Mouse (Mus musculus): Measurements from ENCODE around the gene Vax2. TPM values are rescaled to one million over a fixed set of nuclear protein-coding genes. Genes with fewer than 3 reads are reported as not detected.

The Vax2 gene
- polyA plus RNA-seq, 1 experiment, result 0.08 TPM

- H3K4me3 ChIP-seq (ENCODE audit: control insufficient read depth, insufficient read depth, low read length), result no peak overlapping the region
- no peaks in the 10 kb centered on the region for H3K4me1 ChIP-seq (replicated peaks; ENCODE audit: control insufficient read depth, insufficient read depth, low read length)
- no peaks in the 10 kb centered on the region for H3K36me3 ChIP-seq (ENCODE audit: control insufficient read depth, insufficient read depth, low read length)
- TF ChIP-seq CTCF (IDR thresholded peaks at IDR 0.05; ENCODE audit: borderline replicate concordance, control insufficient read depth, extremely low read depth, insufficient read depth, low read length, poor library complexity), result peak; percentile 84; the same call in 1 of the 2 replicates
- no peak for TF ChIP-seq POLR2A (IDR thresholded peaks at IDR 0.05; ENCODE audit: control insufficient read depth, extremely low read depth, insufficient read depth, low read length, poor library complexity)
- no peaks in the 10 kb centered on the region for H3K27me3 ChIP-seq (ENCODE audit: control insufficient read depth, insufficient read depth, low read length)
- no peak overlapping the region for H3K27ac ChIP-seq (ENCODE audit: control insufficient read depth, insufficient read depth, low read length)
- DNase-seq, result peak; percentile 78
- WGBS, result 35% methylated on average over 5 of the region's 5 CpGs
These were observed 20.1 kb downstream of the Vax2 start for GRCm38 (mm10) chr6:83731128-83731527.

- H3K4me1 ChIP-seq (replicated peaks; ENCODE audit: control insufficient read depth, insufficient read depth, low read length), result no peaks in the 10 kb centered on the region
- H3K36me3 ChIP-seq (ENCODE audit: control insufficient read depth, insufficient read depth, low read length), result no peaks in the 10 kb centered on the region
- 47% methylated on average over 13 of the region's 13 CpGs for WGBS
- no peak for DNase-seq
- TF ChIP-seq POLR2A (IDR thresholded peaks at IDR 0.05; ENCODE audit: control insufficient read depth, extremely low read depth, insufficient read depth, low read length, poor library complexity) (no peak), CTCF (IDR thresholded peaks at IDR 0.05; ENCODE audit: borderline replicate concordance, control insufficient read depth, extremely low read depth, insufficient read depth, low read length, poor library complexity) (no peak)
- H3K4me3 ChIP-seq (ENCODE audit: control insufficient read depth, insufficient read depth, low read length), result no peak overlapping the region
- no peak overlapping the region for H3K27ac ChIP-seq (ENCODE audit: control insufficient read depth, insufficient read depth, low read length)
- no peaks in the 10 kb centered on the region for H3K27me3 ChIP-seq (ENCODE audit: control insufficient read depth, insufficient read depth, low read length)
These were observed 26.2 kb downstream of the Vax2 start for GRCm38 (mm10) chr6:83737311-83737710.

GRCm38 (mm10) chr6:83738596-83738995 lies 27.5 kb downstream of the Vax2 start:
- no peaks in the 10 kb centered on the region for H3K36me3 ChIP-seq (ENCODE audit: control insufficient read depth, insufficient read depth, low read length)
- H3K4me1 ChIP-seq (replicated peaks; ENCODE audit: control insufficient read depth, insufficient read depth, low read length), result no peaks in the 10 kb centered on the region
- no peak overlapping the region for H3K4me3 ChIP-seq (ENCODE audit: control insufficient read depth, insufficient read depth, low read length)
- no peak for DNase-seq
- 4% methylated on average over 6 of the region's 6 CpGs for WGBS
- H3K27me3 ChIP-seq (ENCODE audit: control insufficient read depth, insufficient read depth, low read length), result no peaks in the 10 kb centered on the region
- H3K27ac ChIP-seq (ENCODE audit: control insufficient read depth, insufficient read depth, low read length), result no peak overlapping the region
- TF ChIP-seq CTCF (IDR thresholded peaks at IDR 0.05; ENCODE audit: borderline replicate concordance, control insufficient read depth, extremely low read depth, insufficient read depth, low read length, poor library complexity) (no peak), POLR2A (IDR thresholded peaks at IDR 0.05; ENCODE audit: control insufficient read depth, extremely low read depth, insufficient read depth, low read length, poor library complexity) (no peak)

GRCm38 (mm10) chr6:83742761-83743160 lies 31.7 kb downstream of the Vax2 start, which contains the start of gene Atp6v1b1:
Gene Atp6v1b1, plus strand, starts transcription at chr6:83742990.
- no peaks in the 10 kb centered on the region for H3K27me3 ChIP-seq (ENCODE audit: control insufficient read depth, insufficient read depth, low read length)
- TF ChIP-seq CTCF (IDR thresholded peaks at IDR 0.05; ENCODE audit: borderline replicate concordance, control insufficient read depth, extremely low read depth, insufficient read depth, low read length, poor library complexity), result no peak
- TF ChIP-seq POLR2A (IDR thresholded peaks at IDR 0.05; ENCODE audit: control insufficient read depth, extremely low read depth, insufficient read depth, low read length, poor library complexity), result no peak
- no peak within 1 kb of the TSS for H3K27ac ChIP-seq (ENCODE audit: control insufficient read depth, insufficient read depth, low read length)
- 92% methylated on average over 5 of the region's 5 CpGs for WGBS
- H3K4me1 ChIP-seq (replicated peaks; ENCODE audit: control insufficient read depth, insufficient read depth, low read length), result no peaks in the 10 kb centered on the region
- H3K36me3 ChIP-seq (ENCODE audit: control insufficient read depth, insufficient read depth, low read length), result no peaks in the 10 kb centered on the region
- no peak for DNase-seq
- no peak within 1 kb of the TSS for H3K4me3 ChIP-seq (ENCODE audit: control insufficient read depth, insufficient read depth, low read length)

GRCm38 (mm10) chr6:83743212-83743611 lies 32.1 kb downstream of the Vax2 start:
- Histone ChIP-seq H3K27me3 (ENCODE audit: control insufficient read depth, insufficient read depth, low read length) (no peaks in the 10 kb centered on the region), H3K4me3 (ENCODE audit: control insufficient read depth, insufficient read depth, low read length) (no peak overlapping the region), H3K4me1 (replicated peaks; ENCODE audit: control insufficient read depth, insufficient read depth, low read length) (no peaks in the 10 kb centered on the region), H3K36me3 (ENCODE audit: control insufficient read depth, insufficient read depth, low read length) (no peaks in the 10 kb centered on the region), H3K27ac (ENCODE audit: control insufficient read depth, insufficient read depth, low read length) (no peak overlapping the region)
- 90% methylated on average over 5 of the region's 5 CpGs for WGBS
- DNase-seq, result no peak
- TF ChIP-seq POLR2A (IDR thresholded peaks at IDR 0.05; ENCODE audit: control insufficient read depth, extremely low read depth, insufficient read depth, low read length, poor library complexity), result no peak
- no peak for TF ChIP-seq CTCF (IDR thresholded peaks at IDR 0.05; ENCODE audit: borderline replicate concordance, control insufficient read depth, extremely low read depth, insufficient read depth, low read length, poor library complexity)

GRCm38 (mm10) chr6:83744126-83744525 lies 33.1 kb downstream of the Vax2 start:
- DNase-seq, result no peak
- no peaks in the 10 kb centered on the region for H3K4me1 ChIP-seq (replicated peaks; ENCODE audit: control insufficient read depth, insufficient read depth, low read length)
- H3K27ac ChIP-seq (ENCODE audit: control insufficient read depth, insufficient read depth, low read length), result no peak overlapping the region
- H3K4me3 ChIP-seq (ENCODE audit: control insufficient read depth, insufficient read depth, low read length), result no peak overlapping the region
- no peaks in the 10 kb centered on the region for H3K36me3 ChIP-seq (ENCODE audit: control insufficient read depth, insufficient read depth, low read length)
- no peaks in the 10 kb centered on the region for H3K27me3 ChIP-seq (ENCODE audit: control insufficient read depth, insufficient read depth, low read length)
- WGBS, result 80% methylated on average over 5 of the region's 5 CpGs
- TF ChIP-seq POLR2A (IDR thresholded peaks at IDR 0.05; ENCODE audit: control insufficient read depth, extremely low read depth, insufficient read depth, low read length, poor library complexity), result no peak
- no peak for TF ChIP-seq CTCF (IDR thresholded peaks at IDR 0.05; ENCODE audit: borderline replicate concordance, control insufficient read depth, extremely low read depth, insufficient read depth, low read length, poor library complexity)

- H3K27me3 ChIP-seq (ENCODE audit: control insufficient read depth, insufficient read depth, low read length), result no peaks in the 10 kb centered on the region
- H3K27ac ChIP-seq (ENCODE audit: control insufficient read depth, insufficient read depth, low read length), result no peak overlapping the region
- no peak for TF ChIP-seq POLR2A (IDR thresholded peaks at IDR 0.05; ENCODE audit: control insufficient read depth, extremely low read depth, insufficient read depth, low read length, poor library complexity)
- TF ChIP-seq CTCF (IDR thresholded peaks at IDR 0.05; ENCODE audit: borderline replicate concordance, control insufficient read depth, extremely low read depth, insufficient read depth, low read length, poor library complexity), result no peak
- H3K4me1 ChIP-seq (replicated peaks; ENCODE audit: control insufficient read depth, insufficient read depth, low read length), result no peaks in the 10 kb centered on the region
- DNase-seq, result no peak
- H3K4me3 ChIP-seq (ENCODE audit: control insufficient read depth, insufficient read depth, low read length), result no peak overlapping the region
- H3K36me3 ChIP-seq (ENCODE audit: control insufficient read depth, insufficient read depth, low read length), result no peaks in the 10 kb centered on the region
- WGBS, result 76% methylated on average over 5 of the region's 5 CpGs
These were observed 33.5 kb downstream of the Vax2 start for GRCm38 (mm10) chr6:83744557-83744956.

Measured in thymus, adult 2 months (tissue).